Mouse (Mus musculus) liver, adult 2 months (tissue): ENCODE data around the gene Scamp1.

Experiments
- CTCF ChIP-seq: fragments of 200-500 bp; IDR thresholded peaks from 2 replicates; pipeline ENCODE4 v1.5.1; 2011; ENCODE audit warnings: low read depth, low read length, control low read depth
- POLR2A ChIP-seq: fragments of 200-500 bp; IDR thresholded peaks from 2 replicates; pipeline ENCODE4 v1.6.1; 2011; ENCODE audit warnings: low read length, control low read depth; ENCODE audit not compliant: insufficient read depth; ENCODE audit errors: extremely low read depth

DNA sequence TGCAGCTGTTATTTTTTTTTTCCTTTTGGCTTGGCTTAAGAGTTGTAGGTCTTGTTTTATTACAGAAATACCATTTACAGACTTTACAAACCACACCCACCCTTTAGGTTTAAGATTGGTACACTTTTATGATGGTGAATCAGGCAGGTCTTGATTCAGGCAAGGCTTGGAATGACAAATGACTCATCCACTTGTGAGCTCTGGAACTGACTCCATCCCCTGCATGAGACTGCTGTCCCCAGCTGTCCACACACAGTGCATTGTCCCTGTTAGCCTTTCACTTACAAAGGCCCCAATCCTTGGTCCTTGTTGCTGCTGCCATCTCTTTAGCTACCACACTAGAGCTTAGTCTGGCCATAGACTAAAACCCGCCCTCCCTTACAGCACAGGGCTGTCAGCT lies 95.3 kb downstream of the Scamp1 start:
- TF ChIP-seq CTCF (no peak), POLR2A (no peak)
